Mouse (Mus musculus): ENCODE results near the gene Gprc5b. TPM values are rescaled to one million over a fixed set of nuclear protein-coding genes. Genes with fewer than 3 reads are reported as not detected.

The Gprc5b gene
- polyA plus RNA-seq, 1 experiment from 2014 or later = 20.1 TPM

Other genes with a start within 250 kb of the Gprc5b start
- gene Iqck, start 139.5 kb downstream of the Gprc5b start, polyA plus RNA-seq (2014; fragmentation: Nextera tagmentation; extraction: Ambion mirVana) = 3.1 and 3.2 TPM in 2 replicates
- gene Knop1, start 139.0 kb downstream of the Gprc5b start, polyA plus RNA-seq (2014; fragmentation: Nextera tagmentation; extraction: Ambion mirVana) = 109 and 118 TPM in 2 replicates
- gene Gpr139, start 189.4 kb upstream of the Gprc5b start, polyA plus RNA-seq (2014; fragmentation: Nextera tagmentation; extraction: Ambion mirVana) = 3.2 and 3.4 TPM in 2 replicates

Measured in midbrain, embryonic 11.5 days (tissue).